Mouse (Mus musculus) CD4-positive, CD25-positive, alpha-beta regulatory T cell, adult 4 months (primary cell): ENCODE data around the gene March10. TPM values are rescaled to one million over a fixed set of nuclear protein-coding genes. Genes with fewer than 3 reads are reported as not detected.

ENCODE experiments used
- ATAC-seq: one replicate; pipeline ENCODE4 v1.8.0; 2017
- polyA plus RNA-seq, 2 experiments: library from polyadenylated mRNA; unstranded; fragments of 100-300 nt; shearing (Covaris generic); gene quantifications; one replicate each; pipeline ENCODE4 v1.2.1; 2017

March10 gene
- polyA plus RNA-seq, result not detected

DNA sequence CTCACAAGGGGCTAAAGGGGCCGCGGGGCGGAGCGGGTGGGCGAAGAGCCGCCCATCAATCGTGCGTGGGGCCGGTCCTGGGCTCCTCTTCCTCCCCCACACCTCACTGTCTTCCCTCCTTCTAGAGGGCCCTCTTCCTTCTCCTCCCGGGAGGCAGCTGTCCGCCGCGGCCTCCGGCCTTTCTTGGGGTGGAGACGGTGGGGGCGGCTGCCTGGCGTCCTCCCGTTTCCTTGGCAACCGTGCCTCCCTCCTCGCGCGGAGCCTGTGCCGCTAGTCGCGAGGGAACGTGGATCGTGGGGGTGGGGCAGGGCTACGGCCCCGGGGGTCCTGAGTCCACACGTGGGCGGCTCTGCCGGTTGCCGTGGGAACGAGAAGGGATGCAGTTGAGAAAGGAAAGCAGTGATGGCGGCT is at the start of gene March10:
March10 (minus strand) TSS at position 239 of the 411 bp plus-strand sequence.
- no peak for ATAC-seq

DNA sequence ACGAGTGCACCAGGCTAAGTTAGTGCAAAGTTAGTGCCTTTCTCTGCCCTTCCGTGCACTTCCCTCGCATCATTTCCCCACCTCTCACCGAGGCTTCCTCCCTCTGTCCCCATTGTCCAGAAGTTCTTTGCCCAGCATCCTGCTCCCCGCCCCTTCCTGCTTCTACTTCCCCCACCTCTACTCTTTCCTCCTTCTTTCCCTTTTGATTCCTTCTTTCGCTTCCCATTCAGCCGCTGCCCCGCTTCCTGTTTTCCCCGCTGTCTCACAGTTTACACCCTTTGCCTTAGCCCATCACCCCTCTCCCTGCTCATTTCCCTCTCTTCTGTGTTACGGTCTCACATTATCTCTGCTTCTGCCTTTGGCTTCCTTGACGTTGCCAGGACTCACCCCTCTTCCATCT is 49.8 kb upstream of the March10 start:
- ATAC-seq, result no peak

DNA sequence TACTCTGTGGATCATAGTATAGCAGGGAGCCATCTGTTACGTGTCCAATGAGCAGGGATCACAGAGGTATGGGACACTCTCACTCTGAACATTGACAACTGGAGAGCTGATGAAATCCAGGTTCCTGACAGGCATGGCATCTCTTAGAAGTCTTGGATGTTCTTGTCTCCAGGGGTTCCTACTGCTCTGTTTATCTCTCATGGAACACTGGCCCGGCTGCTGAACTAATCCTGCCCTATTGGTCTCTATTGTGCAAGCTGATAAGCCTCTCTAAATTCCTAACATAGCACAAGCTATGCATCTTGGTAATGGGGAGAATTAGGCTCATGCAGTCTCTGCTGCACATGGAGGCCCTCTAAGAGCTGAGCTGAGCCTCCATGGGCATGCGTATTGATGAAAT is 48.5 kb upstream of the March10 start:
- no peak for ATAC-seq

DNA sequence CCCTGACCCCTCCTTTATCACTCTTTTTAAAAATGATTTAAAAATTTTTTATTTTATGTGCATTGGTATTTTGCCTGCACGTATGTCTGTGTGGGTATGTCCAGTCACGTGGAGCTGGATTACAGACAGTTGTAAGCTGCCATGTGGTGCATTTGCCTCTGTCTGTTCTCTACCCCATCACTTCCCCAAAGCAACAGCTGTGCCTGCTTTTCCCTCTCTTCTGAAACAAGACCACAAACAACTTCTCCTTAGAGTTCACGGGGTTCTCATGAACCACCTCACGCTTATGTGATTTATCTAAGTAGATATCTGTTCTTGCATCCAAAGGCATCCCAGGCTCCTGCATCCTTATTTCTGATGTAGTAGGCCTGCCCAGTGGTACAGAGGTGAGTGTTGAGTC is 45.8 kb upstream of the March10 start:
- no peak for ATAC-seq

DNA sequence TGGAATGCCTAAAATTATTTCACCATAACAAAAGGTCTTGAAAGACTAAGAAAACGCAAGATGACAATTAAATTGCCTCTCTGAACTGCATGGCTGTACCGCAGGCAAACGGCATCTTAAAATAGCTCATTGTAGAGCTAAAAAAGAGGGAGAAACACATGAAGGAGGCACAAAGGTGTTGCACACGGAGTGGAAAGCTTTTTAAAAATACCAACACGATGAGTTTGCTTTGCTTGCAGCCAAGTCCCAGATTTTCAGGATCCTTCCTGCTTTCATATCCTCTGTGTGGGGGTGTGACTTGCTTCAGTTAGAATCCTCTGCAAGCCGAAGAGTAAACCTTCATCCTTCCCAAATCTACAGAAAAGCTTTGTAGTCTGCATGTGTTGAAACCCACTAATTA is 41.0 kb upstream of the March10 start:
- ATAC-seq, result no peak

DNA sequence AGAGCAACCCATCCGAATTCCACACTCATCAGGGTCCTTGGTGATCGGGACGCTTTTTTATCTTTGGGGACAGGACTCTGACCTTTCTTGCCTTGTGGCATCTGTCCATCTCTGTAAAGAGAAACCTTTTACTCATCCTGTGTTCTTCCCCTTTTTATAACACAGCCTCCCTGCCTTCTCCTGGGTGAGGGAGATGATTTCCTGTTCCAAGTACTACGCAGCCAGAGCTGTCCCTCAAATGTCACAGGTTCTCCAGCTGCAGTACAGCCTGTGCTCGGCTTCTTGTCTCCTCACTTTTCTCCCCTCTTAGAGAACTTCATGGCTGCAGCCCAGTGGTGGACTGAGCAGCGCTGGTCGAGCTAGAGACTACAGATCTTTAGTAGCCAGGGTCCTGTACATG is 40.1 kb upstream of the March10 start:
- no peak for ATAC-seq

DNA sequence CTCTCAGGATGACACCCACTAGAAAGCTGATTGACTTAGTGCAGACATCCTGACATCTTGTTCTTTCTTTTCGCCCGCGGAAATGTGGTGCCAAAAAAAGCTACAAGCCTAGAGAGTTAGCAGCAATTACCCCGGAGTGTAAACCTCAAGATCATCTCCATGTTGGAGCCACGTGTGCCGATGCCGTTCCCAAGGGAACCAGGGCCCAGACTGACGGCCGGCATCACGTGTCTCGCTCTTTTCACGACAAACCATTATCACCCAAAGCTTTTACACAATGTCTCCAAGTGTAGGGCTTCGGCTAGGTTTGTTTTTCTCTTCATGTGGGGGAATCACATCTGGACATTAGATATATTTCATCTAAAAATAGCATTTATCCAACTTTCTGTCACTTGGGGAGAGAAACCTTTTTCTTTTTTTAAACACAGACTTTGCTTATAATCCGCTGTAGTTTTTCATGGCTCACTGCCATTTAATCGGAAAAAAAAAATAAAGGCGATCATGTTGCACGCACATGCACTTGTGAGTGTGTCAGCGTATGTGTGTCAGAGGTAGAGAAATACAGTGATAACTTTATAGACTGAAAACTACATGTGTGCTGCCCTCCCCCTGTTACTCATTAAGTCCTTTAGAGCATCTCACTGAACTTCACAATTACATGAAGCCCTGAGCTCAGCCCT is 39.2 kb upstream of the March10 start:
- ATAC-seq, result no peak

DNA sequence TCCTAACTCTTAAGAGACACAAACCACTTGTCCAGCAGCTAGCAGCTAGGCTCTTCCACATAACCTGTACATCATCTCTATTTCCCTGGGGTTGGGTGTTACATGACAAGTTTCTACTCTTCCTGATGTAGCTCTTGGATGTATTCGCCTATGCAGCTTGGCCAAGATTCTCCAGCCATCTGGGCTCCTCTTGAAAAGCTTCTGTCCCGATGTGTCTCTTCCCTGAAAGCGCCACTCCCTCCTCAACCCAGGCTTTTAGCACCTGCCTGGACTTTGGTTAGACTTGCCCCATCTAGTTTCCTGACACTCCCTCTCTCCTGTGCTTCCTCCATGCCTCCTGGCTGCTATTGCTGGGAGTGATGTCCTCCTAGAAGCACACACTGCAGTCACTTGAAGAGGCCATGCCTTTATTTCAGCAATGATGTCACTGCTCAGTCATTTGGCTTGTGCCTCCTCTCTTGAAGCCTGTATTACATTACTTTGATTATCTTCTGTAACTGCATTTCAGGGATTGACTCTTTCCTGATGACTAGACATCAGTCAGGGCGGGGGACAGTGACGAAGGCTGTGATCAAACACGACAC is 38.3 kb upstream of the March10 start:
- ATAC-seq, result no peak

DNA sequence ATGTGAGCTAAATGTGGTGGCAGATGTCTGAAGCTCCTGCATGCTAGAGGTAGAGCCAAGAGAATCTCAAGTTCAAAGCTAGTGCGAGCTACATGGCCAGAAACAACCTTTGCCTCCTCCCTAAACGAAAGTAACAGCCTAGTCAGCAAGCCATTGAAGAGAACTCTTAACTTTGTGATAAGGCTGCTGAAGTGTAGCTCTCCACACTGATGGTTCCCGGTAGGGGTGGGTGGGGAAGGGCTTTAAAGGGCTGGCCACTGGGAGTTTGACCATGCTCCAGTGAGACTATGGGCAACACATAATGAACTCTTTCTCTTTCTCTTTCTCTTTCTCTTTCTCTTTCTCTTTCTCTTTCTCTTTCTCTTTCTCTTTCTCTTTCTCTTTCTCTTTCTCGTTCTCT is 35.9 kb upstream of the March10 start:
- ATAC-seq, result no peak

DNA sequence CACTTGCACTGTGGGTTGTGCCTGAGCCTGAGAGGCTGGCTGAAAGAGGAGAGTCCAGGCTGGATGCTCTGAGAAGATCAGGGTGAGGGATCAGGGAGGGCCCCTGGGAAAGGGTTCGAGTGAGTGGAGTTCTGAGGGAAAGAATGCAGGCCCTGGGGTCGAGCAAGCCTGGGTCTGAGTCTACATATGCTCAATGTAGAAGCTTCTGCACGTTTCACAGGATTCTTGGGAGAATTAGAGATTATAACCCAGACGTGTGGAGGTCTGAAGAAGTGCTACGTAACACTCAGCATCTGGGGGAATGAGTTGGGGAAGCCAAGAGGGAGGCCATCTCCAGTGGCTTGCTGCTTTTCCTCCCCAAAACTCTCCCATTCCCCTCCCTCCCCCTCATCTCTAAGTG is 34.4 kb upstream of the March10 start:
- no peak for ATAC-seq

DNA sequence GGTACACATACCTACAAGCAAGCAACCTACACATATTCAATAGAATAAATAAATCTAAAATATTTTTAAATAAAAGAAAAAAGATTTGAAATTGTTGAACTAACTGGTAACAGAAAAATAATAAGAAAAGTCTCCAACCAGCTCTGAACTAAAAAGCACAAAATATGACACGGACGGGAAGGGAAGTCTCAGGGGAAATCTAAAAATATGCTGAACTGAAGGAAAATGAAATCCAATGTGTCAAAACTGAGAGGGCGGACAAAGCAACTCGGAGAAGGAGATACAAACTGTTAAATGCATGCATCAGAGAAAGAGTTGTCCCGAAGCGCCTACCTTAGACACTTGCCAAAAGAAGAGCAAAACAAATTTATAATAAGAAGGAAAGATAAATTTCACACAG is 28.9 kb upstream of the March10 start:
- no peak for ATAC-seq

DNA sequence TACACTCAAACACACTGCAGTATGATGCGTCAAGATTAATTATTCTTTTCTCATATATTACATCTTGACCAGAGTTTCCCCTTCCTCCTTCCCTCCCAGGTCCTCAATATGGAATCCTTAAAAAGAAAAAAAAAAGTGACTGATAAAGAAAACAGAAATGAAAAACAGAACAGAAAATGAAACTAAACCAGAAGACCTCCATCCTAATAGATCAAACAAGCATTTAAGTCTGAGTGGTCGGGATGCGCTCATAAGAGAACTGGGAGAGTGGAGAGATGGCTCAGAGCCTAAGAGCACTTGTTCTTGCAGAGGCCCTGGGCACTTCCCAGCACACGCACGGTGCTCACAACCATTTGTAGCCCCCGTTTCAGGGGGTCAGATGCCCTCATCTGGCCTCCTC is 28.5 kb upstream of the March10 start:
- no peak for ATAC-seq

DNA sequence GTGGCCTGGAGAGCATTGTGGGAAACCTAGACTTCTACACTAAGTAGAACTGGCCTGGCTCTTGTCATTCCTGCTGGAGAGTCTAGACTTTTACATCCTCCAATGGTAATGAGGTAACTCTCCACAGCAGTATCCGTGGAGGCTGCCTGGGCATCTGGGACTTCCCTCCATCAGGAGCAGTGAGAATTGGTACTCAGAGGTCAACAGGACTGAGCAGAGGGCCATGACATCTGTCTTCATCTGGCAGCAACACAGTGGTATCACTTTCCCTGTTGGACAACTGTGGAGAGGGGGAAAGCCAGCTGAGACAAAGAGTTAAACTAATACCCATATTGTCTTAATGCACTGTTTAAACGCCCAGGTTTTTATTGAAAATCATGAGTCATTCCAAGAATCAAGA is 26.2 kb upstream of the March10 start:
- ATAC-seq, result no peak

DNA sequence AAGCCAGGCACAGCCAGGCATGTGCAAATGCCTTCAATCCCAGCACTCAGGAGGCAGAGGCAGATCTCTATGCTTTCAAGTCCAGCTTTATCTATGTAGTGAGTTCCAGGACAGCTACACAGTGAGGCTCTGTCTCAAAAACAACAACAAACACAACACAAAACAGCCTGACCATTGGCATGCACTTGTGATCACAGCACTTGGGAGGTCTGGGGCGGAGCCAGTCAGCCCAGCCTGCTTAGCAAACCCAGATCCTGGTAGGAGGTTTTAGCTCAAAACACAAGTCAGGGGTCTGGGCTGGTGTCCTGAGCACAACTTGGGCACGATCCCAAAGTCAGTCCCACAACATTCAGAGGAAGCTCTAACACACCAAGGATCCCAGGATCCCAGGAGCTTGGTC is 18.2 kb upstream of the March10 start:
- no peak for ATAC-seq

DNA sequence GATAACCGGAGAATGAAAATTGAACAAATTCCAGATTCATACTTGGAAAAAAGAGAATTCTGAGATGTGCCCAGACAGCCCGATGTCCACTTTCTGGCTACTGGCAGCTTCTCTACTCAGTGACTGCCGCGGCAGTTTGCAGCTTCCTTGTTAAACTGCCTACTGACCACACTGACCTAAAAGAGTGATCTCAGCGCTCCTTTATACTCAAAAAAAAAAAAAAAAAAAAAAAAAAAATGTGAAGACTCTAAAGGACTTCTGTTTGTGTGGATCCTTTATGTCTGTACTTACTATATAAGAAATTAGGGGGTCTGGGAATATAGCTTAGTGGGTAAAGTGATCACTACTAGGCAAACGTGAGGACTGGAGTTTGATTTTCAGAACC is 17.8 kb upstream of the March10 start:
- no peak for ATAC-seq

DNA sequence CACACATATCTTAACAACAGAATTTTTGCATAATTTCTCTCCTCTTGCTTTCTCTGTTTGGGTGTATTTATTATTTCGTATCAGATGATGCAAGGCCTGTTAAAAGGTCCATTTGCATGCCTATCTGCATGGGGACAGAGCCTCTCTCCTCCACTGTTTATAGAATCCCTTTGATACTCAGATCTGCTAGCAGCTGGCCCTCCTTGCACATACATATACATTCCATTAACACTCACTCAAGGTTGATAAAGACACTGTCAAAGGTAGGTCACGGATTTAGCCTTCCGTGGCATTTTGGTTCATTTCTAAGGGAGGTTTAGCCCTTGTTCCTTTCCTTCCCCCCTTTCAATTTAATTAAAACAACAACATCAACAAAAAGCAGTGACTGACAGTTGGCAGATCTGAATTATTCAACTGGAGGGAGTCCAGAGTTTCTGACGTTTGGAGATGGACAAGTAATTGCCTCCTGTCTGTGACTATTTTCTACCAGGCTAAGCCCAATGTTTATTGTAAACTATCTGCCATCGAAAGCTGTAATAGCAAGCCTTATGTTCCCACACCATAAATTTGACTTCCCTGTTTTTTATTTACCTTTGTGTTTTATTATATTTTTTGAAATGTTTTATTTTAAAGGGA is 17.3 kb upstream of the March10 start:
- no peak for ATAC-seq

DNA sequence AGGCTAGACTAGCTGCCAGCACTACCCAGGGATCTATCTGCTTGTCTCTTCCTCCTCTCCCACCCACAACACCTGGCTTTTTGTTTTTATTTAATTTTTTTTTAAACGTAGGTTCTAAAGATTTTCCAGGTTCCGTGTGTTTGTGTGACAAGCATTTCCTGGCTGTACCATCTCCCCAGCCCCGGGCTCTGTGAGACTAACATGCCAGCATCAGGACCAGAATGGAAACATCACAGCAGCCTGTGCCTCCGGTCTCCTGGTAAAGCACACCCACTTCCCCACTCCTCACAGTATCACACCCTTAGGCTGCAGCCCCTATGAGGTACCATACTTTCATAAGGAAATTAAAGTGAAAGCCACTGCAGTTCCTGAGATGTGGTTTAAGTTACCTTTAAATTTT is 16.1 kb upstream of the March10 start:
- ATAC-seq, result no peak

DNA sequence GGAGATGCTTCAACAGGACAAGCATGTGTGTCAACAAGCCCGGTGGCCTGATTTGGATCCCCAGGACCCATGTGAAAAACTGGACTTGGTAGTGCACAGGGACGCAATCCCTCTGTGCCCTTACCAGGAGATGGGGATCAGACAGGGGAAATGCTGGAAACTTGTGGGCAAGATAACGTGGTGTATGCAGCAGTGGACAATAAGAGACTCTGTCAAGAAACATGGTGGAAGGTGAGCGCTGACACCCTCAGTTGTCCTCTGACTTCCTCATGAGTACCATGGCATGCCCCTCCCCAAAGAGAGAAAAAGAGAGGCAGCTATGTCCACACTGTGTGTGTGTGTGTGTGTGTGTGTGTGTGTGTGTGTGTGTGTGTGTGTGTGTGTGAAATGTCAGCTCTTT is 14.4 kb upstream of the March10 start:
- ATAC-seq, result no peak

DNA sequence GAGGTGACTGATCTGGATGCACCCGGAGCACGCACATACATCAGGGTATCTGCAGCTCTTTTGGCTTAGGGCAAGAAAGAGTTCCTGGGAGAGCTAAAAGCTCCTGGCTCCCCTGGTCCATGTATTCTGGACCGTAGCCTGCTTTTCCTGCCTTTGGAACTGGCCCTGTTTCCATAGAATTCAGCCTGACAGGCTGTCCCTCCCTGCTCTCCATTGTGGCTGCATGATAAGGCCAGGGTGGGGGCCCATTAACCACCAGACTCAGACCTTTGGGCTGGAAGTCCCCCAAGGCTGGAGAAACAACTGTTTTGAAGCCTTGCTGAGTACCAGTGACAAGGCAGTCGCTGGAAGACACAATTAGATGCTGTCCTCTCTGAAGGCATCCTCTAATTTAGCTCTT is 13.0 kb upstream of the March10 start:
- ATAC-seq, result no peak

DNA sequence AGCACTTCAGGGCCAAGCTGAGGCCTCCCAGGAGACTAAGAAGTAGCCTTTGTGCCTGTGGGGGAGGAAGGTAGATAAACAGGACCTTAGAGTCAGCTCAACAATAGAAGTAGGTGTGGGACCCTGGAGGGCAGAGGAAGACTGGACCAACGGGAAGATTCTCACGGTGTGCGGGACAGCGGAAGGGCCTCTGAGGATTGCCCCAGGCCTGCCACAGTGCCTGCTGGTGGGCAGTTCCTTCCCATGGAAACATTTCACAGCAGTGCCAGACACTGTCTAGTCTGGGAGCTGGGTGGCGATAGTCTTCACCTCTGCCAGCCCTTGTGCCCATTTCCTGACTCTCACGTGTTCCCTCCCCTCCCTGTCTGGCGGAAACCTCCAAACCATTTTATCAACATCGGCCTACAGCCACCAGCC is 12.6 kb upstream of the March10 start:
- ATAC-seq, result no peak

DNA sequence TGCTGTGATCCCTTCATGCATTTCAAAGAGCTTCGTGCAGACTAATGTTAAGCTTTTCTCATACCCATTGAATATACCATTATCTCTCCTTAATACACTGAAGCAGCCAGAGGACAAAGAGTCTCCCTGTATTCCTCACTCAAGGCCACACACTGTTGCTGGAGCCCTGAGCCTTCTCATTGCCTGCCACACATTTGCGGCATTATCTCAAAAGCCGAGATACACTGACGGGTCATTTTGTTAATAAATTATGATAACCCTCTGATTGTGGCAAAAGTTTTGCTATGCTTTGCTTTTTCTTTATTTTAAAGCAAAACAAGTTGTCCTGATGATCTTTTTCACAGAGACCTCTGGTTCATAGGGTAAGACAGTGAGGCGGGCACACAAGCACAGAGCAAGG is 11.9 kb upstream of the March10 start:
- ATAC-seq, result no peak

DNA sequence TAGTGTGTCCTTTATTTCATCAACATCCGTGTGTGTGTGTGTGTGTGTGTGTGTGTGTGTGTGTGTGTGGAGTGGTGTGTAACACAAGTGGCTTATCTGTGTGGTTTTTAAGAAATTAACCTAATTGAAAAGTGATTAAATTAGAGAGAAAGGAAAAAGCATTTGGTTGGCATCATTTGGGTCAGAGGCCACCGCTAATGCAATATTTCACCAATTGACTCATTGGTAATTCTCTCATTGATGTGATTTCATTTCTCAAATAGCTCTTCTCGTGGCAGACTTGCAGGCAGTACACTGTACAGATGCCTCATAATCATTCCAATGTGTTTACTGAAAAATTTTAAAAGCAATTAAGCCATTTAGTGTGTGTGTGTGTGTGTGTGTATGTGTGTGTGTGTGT is 11.3 kb upstream of the March10 start:
- no peak for ATAC-seq

DNA sequence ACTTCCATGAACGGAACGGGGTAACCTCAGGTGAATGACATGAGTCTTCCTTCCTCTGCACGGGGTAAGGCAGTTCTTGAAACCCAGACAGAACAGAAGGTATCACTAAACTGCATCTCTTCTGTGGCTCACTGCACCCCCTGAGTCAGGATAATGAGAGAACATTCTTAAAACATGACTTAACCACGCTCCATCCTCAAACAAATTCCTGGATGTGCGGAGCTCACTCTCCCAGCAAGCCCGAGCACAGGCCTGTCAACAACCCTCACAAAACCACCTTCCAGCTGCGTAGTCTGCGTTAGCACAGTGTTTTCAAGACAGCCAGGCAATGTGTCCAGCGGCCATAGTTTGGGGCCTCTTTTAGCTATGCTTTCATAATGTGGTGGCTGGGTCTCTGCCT is 10.7 kb upstream of the March10 start:
- no peak for ATAC-seq

DNA sequence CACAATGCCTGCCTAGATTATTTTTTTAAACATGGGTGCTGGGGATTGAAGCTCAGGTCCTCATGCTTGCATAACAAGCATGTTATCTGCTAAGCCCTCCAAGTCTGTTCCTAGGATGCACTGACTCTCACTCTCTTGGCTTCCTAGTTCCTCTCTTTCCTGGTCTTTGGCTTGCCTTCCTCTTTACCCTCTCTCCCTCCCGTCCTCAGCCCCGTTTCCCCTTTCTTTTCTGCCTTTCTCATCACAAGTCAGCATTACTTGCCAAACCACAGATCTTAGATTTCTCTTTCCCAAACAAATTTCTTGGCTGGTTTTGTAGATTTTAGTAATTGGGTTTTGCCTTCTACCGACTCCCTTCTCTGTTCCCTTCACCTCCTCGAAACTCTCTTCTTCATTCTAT is 10.2 kb upstream of the March10 start:
- ATAC-seq, result no peak

DNA sequence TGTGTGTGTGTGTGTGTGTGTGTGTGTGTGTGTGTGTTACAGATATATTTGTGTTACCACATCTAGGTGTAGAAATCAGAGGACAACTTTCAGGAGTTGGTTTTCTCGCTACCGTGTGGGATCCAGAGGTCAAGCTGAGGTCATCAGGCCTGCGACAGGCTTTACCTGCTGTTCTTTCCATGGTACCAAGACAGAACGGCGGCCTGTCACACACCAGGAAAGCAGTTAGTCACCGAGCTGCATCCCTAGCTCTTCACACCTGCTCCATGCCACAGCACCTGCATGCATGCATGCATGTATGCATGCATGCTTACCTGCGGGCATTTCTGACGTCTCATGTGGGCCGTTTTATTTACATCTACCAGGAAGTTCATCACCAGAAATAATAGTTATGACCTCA is 9.0 kb upstream of the March10 start:
- no peak for ATAC-seq
